8 mouse cellular contexts compared by ENCODE assay signal in genomic region chr19:6985951-6986708, GRCm38 (mm10). TPM values are rescaled to one million over a fixed set of nuclear protein-coding genes. Genes with fewer than 3 reads are reported as not detected.
DNase-seq lines count a peak whose midpoint lies in the region; ATAC-seq and TF ChIP-seq lines count a peak whose summit lies in the region.

No protein-coding gene starts in this region.

- peak overlapping the region; percentile 87 for H3K4me2 ChIP-seq in intestine, embryonic 15.5 days (replicated peaks)
- peak overlapping the region; percentile 83 for H3K4me2 ChIP-seq in myocyte (ENCODE audit: low read depth)

- DNase-seq in layer of hippocampus, adult 2 months (ENCODE audit: low spot score in 2 of 2) = no peak
- no peak for DNase-seq in layer of hippocampus, postnatal 36 days
- DNase-seq in gastrocnemius, adult 8-10 months (ENCODE audit: low spot score in 2 of 2) = no peak
- DNase-seq in gastrocnemius, postnatal 14 days = no peak
- no peak for DNase-seq in lung, postnatal 14 days

- no peak overlapping the region for H3ac ChIP-seq in myocyte (ENCODE audit: control insufficient read depth, insufficient read length)

- no peak for TF ChIP-seq POLR2A in embryonic fibroblast, embryonic 13.5 days (IDR thresholded peaks at IDR 0.05; ENCODE audit: low read depth, low read length)
- TF ChIP-seq POLR2A in myocyte (IDR thresholded peaks at IDR 0.05; ENCODE audit: insufficient read length, low read depth) = no peak

- peaks cover 4% of the 10 kb centered on the region; the same call in 1 of the 2 replicates for H3K4me1 ChIP-seq in embryonic fibroblast, embryonic 13.5 days (ENCODE audit: control insufficient read depth, insufficient read depth, low read length)
- H3K4me1 ChIP-seq in intestine, embryonic 15.5 days (replicated peaks) = peaks cover 23% of the 10 kb centered on the region

- intact Hi-C loops in gastrocnemius, postnatal 14 days (cut with DNase I; ENCODE audit: low total_unique reads) = no loop called here

- H3K9ac ChIP-seq in intestine, embryonic 15.5 days = peak overlapping the region; percentile 91

- H3K79me2 ChIP-seq in myocyte (ENCODE audit: control insufficient read depth, insufficient read depth) = peaks cover 4% of the 10 kb centered on the region

- no peak for TF ChIP-seq CTCF in layer of hippocampus, adult 2 months (conservative IDR thresholded peaks at IDR 0.05)
- no peak for TF ChIP-seq CTCF in embryonic fibroblast, embryonic 13.5 days (IDR thresholded peaks at IDR 0.05; ENCODE audit: borderline replicate concordance, insufficient read depth, low read length)

- no peaks in the 10 kb centered on the region for H3K9me3 ChIP-seq in intestine, embryonic 15.5 days

- no peaks in the 10 kb centered on the region for H3K27me3 ChIP-seq in intestine, embryonic 15.5 days (replicated peaks)
- no peaks in the 10 kb centered on the region for H3K27me3 ChIP-seq in myocyte (ENCODE audit: control insufficient read depth, insufficient read depth, insufficient read length)

- peak overlapping the region; percentile 96 for H3K27ac ChIP-seq in layer of hippocampus, adult 2 months
- H3K27ac ChIP-seq in embryonic fibroblast, embryonic 13.5 days (ENCODE audit: insufficient read depth, low read length) = no peak overlapping the region; the same call in 1 of the 2 replicates
- H3K27ac ChIP-seq in intestine, embryonic 15.5 days = 0 out of 2 replicates have a peak overlapping the region, but pooled peaks have one; percentile 92

- peaks cover 17% of the 10 kb centered on the region for H3K36me3 ChIP-seq in intestine, embryonic 15.5 days
- H3K36me3 ChIP-seq in myocyte (ENCODE audit: control insufficient read depth, insufficient read depth) = peaks cover 8% of the 10 kb centered on the region

- 75% methylated on average over 10 of the region's 10 CpGs for WGBS in intestine, embryonic 15.5 days

- no peak for ATAC-seq in intestine, embryonic 15.5 days

- peak overlapping the region; percentile 81 for H3K4me3 ChIP-seq in layer of hippocampus, adult 2 months
- peak overlapping the region; percentile 57 for H3K4me3 ChIP-seq in embryonic fibroblast, embryonic 13.5 days (ENCODE audit: insufficient read depth, low read length)
- H3K4me3 ChIP-seq in intestine, embryonic 15.5 days (replicated peaks) = peak overlapping the region; percentile 94
- peak overlapping the region; percentile 54 for H3K4me3 ChIP-seq in myocyte

TF ChIP-seq in myocyte, 11 proteins besides CTCF, POLR2A, EP300 and RAD21:
- no peak for TF ChIP-seq TCF3 (IDR thresholded peaks at IDR 0.05; ENCODE audit: insufficient read length, low read depth)
- no peak for TF ChIP-seq TCF12 (IDR thresholded peaks at IDR 0.05; ENCODE audit: insufficient read depth, poor library complexity, severe bottlenecking)
- no peak for TF ChIP-seq E2F4 (IDR thresholded peaks at IDR 0.05; ENCODE audit: insufficient read depth)
- peak in 1 of 3 experiments; percentile 49 for TF ChIP-seq MYOD1 (IDR thresholded peaks at IDR 0.05; ENCODE audit: control insufficient read depth in 1 of 3, insufficient read length in 2 of 3, low read depth in 2 of 3)
- peak in 1 of 3 experiments; percentile 30 for TF ChIP-seq MYOG (IDR thresholded peaks at IDR 0.05; ENCODE audit: control insufficient read depth in 1 of 3, insufficient read depth in 1 of 3, insufficient read length in 2 of 3, low read depth in 2 of 3)
- peak; percentile 53 for TF ChIP-seq POLR2AphosphoS2 (IDR thresholded peaks at IDR 0.05; ENCODE audit: insufficient read length, low read depth)

RNA-seq across cellular contexts. Expression of gene Vegfb, which starts 1.3 kb away (rescaled TPM):
- 10 to 100 TPM; 85.2 to 88.0 TPM for total RNA-seq in layer of hippocampus, adult 2 months (2021)
- 10 to 100 TPM; 81.5 to 82.6 TPM for total RNA-seq in layer of hippocampus, postnatal 36 days (2021)
- 24.5 and 29.6 TPM in 2 replicates for polyA plus RNA-seq in embryonic fibroblast, embryonic 13.5 days (2011; ENCODE audit: insufficient read length, low read depth, missing spikeins)
- polyA plus RNA-seq in intestine, embryonic 15.5 days (2015; fragmentation: Nextera tagmentation; extraction: Ambion mirVana) = 44.0 and 46.7 TPM in 2 replicates
- 49.2 TPM for polyA plus RNA-seq in myocyte (2012; fragmentation: generic; extraction: Trizol)
- total RNA-seq in gastrocnemius, adult 8-10 months (2022) = 100 to 1,000 TPM; 167 to 187 (median 183) TPM
- total RNA-seq in gastrocnemius, postnatal 14 days (2021) = 100 to 1,000 TPM in 1 of 2 experiments, 10 to 100 TPM in 1; 90.8 to 118 TPM

RNA-seq across cellular contexts. Expression of gene Fkbp2, which starts 5.8 kb away (rescaled TPM):
- 10 to 100 TPM; 81.1 to 83.7 TPM for total RNA-seq in layer of hippocampus, adult 2 months (2021)
- total RNA-seq in layer of hippocampus, postnatal 36 days (2021) = 100 to 1,000 TPM in 1 of 2 experiments, 10 to 100 TPM in 1; 86.0 to 101 TPM
- polyA plus RNA-seq in embryonic fibroblast, embryonic 13.5 days (2011; ENCODE audit: insufficient read length, low read depth, missing spikeins) = 35.9 and 37.0 TPM in 2 replicates
- polyA plus RNA-seq in intestine, embryonic 15.5 days (2015; fragmentation: Nextera tagmentation; extraction: Ambion mirVana) = 154 and 170 TPM in 2 replicates
- polyA plus RNA-seq in myocyte (2012; fragmentation: generic; extraction: Trizol) = 96.8 TPM
- total RNA-seq in gastrocnemius, adult 8-10 months (2022) = 10 to 100 TPM in 1 of 4 experiments, 1 to 10 TPM in 3; 4.2 to 10.4 (median 5.8) TPM
- 10 to 100 TPM; 13.0 to 13.7 TPM for total RNA-seq in gastrocnemius, postnatal 14 days (2021)

RNA-seq across cellular contexts. Expression of gene Dnajc4, which starts 6.2 kb away (rescaled TPM):
- total RNA-seq in layer of hippocampus, adult 2 months (2021) = 10 to 100 TPM; 26.1 to 27.6 TPM
- 10 to 100 TPM; 21.9 to 22.9 TPM for total RNA-seq in layer of hippocampus, postnatal 36 days (2021)
- 15.0 and 22.2 TPM in 2 replicates for polyA plus RNA-seq in embryonic fibroblast, embryonic 13.5 days (2011; ENCODE audit: insufficient read length, low read depth, missing spikeins)
- polyA plus RNA-seq in intestine, embryonic 15.5 days (2015; fragmentation: Nextera tagmentation; extraction: Ambion mirVana) = 22.7 and 27.5 TPM in 2 replicates
- polyA plus RNA-seq in myocyte (2012; fragmentation: generic; extraction: Trizol) = 28.5 TPM
- total RNA-seq in gastrocnemius, adult 8-10 months (2022) = 10 to 100 TPM; 32.2 to 37.7 (median 36.4) TPM
- 10 to 100 TPM; 30.7 to 32.4 TPM for total RNA-seq in gastrocnemius, postnatal 14 days (2021)

RNA-seq across cellular contexts. Expression of gene Nudt22, which starts 9.8 kb away (rescaled TPM):
- total RNA-seq in layer of hippocampus, adult 2 months (2021) = 10 to 100 TPM; 13.2 to 15.5 TPM
- total RNA-seq in layer of hippocampus, postnatal 36 days (2021) = 10 to 100 TPM; 13.8 to 14.3 TPM
- 11.4 and 16.9 TPM in 2 replicates for polyA plus RNA-seq in embryonic fibroblast, embryonic 13.5 days (2011; ENCODE audit: insufficient read length, low read depth, missing spikeins)
- polyA plus RNA-seq in intestine, embryonic 15.5 days (2015; fragmentation: Nextera tagmentation; extraction: Ambion mirVana) = 20.6 and 23.5 TPM in 2 replicates
- polyA plus RNA-seq in myocyte (2012; fragmentation: generic; extraction: Trizol) = 27.0 TPM
- total RNA-seq in gastrocnemius, adult 8-10 months (2022) = 10 to 100 TPM; 13.5 to 15.5 (median 15.0) TPM
- 10 to 100 TPM; 15.7 to 18.9 TPM for total RNA-seq in gastrocnemius, postnatal 14 days (2021)

RNA-seq across cellular contexts. Expression of gene Trpt1, which starts 9.8 kb away (rescaled TPM):
- 10 to 100 TPM; 17.4 to 19.2 TPM for total RNA-seq in layer of hippocampus, adult 2 months (2021)
- total RNA-seq in layer of hippocampus, postnatal 36 days (2021) = 10 to 100 TPM; 13.1 to 17.8 TPM
- polyA plus RNA-seq in embryonic fibroblast, embryonic 13.5 days (2011; ENCODE audit: insufficient read length, low read depth, missing spikeins) = 4.4 and 5.1 TPM in 2 replicates
- polyA plus RNA-seq in intestine, embryonic 15.5 days (2015; fragmentation: Nextera tagmentation; extraction: Ambion mirVana) = 6.9 and 9.0 TPM in 2 replicates
- polyA plus RNA-seq in myocyte (2012; fragmentation: generic; extraction: Trizol) = 9.2 TPM
- 10 to 100 TPM; 20.8 to 31.7 (median 23.7) TPM for total RNA-seq in gastrocnemius, adult 8-10 months (2022)
- total RNA-seq in gastrocnemius, postnatal 14 days (2021) = 10 to 100 TPM; 19.7 to 20.1 TPM

Comparison
In these comparisons a context has a peak if more than half of its experiments do, and no peak if none do; other contexts are left out.
1. RNA of gene Fkbp2, which starts 5.8 kb away (total RNA-seq): 86.0 to 101 TPM in layer of hippocampus, postnatal 36 days and 81.1 to 83.7 TPM in layer of hippocampus, adult 2 months; 13.0 to 13.7 TPM in gastrocnemius, postnatal 14 days and 4.2 to 10.4 TPM in gastrocnemius, adult 8-10 months; every median in the first group is over 4 times any median in the second.
2. Peak in every context shown above with its lines, with median percentiles within 50 percentile points of each other: H3K4me3 ChIP-seq.